Mouse (Mus musculus) spleen, adult 2 months (tissue): ENCODE measurements around the gene Gm20431.

Source experiments
- CTCF ChIP-seq: fragments of 200-500 bp; IDR thresholded peaks from 2 replicates; pipeline ENCODE4 v1.5.1; 2011; ENCODE audit warnings: mild to moderate bottlenecking, inconsistent platforms; ENCODE audit not compliant: insufficient read depth, insufficient read length, insufficient replicate concordance; ENCODE audit errors: extremely low read depth
- POLR2A ChIP-seq: fragments of 200-500 bp; IDR thresholded peaks from 2 replicates; pipeline ENCODE4 v1.6.1; 2011; ENCODE audit warnings: low read depth, low read length, inconsistent platforms

- TF ChIP-seq POLR2A (no peak), CTCF (no peak)
These were observed 30.1 kb downstream of the Gm20431 start for GRCm38 (mm10) chr2:167631181-167631590.
